Mouse (Mus musculus): Measurements from ENCODE around the gene Slc25a42. TPM values are rescaled to one million over a fixed set of nuclear protein-coding genes. Genes with fewer than 3 reads are reported as not detected.

The Slc25a42 gene
- polyA plus RNA-seq, 1 experiment from 2014 or later = 3.9 TPM

DNA sequence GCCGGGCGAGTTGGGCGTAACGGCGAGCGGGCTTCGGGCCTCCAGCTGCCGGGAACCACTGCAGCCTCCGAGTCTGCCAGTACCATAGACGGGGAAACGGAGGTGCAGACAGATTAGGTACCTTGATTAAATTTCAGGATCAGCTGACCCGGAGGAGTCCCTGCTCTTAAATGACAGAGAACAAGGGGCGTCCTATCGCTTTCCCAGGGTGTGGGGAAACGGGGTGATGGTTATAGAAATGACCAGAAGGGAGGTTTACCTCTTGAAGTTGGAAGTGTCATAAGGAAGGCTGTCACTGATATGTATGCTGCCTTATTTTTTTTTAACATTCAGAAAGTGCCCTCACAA is 22.6 kb upstream of the Slc25a42 start:
- H3K4me3 ChIP-seq (ENCODE audit: low read depth, low read length) = peak overlapping the region; percentile 87
- H3K4me1 ChIP-seq (replicated peaks; ENCODE audit: control insufficient read depth, insufficient read depth, low read length) = peaks cover 19% of the 10 kb centered on the region
- H3K36me3 ChIP-seq (ENCODE audit: control insufficient read depth, insufficient read depth, low read length) = peaks cover 46% of the 10 kb centered on the region
- peak overlapping the region; percentile 84 for H3K4me2 ChIP-seq (ENCODE audit: low read length)
- under 1% methylated on average over 15 of the region's 15 CpGs for WGBS
- H3K27ac ChIP-seq (ENCODE audit: low read depth) = peak overlapping the region; percentile 95
- DNase-seq (ENCODE audit: low spot score) = no peak
- H3K27me3 ChIP-seq (replicated peaks; ENCODE audit: control insufficient read depth, insufficient read depth, low read length) = no peaks in the 10 kb centered on the region
- H3K9me3 ChIP-seq (ENCODE audit: control insufficient read depth, low read length) = no peaks in the 10 kb centered on the region
- no peak for ATAC-seq (replicated peaks; ENCODE audit: low FRiP score, low TSS enrichment, low read depth)
- peak overlapping the region; percentile 83 for H3K9ac ChIP-seq (ENCODE audit: low read length)

DNA sequence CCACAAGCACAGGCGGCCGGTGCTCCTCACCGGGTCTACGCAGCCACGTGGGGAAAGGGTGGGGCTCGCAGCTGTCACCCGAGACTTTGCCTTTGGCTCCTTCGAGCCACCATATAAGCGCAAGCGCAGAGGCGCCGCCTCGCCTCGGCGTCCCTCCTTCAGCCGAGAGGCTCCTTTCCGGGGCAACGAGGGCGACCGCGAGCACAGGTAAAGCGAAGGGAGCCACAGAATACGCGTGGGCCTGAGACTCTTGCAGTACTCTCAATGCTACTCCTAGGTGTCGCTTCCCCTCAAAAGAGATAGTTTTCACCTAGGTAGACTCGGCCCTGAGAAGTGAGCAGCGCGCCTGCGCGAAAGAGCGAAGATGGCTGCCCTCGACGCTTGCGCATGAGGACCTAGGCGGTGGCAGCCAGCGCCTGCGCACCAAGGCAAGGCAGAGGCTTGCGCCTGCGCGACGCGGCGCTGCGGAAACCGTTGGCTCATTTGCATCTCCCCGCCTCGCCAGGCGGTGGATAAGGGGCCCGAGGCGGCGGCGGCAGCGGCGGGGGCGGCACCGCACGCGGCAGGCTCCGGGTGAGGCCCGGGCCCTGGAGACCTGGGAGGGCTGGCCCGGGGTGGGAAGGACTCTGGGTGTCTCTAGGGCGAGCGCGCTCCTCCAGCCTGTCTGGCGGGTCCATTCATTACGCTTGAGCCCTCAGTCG is 22.1 kb upstream of the Slc25a42 start, which contains the start of the genes Sugp2 and Armc6:
Gene Sugp2 (plus strand): TSS at position 147 of the 701 bp plus-strand sequence.
Gene Armc6 (minus strand): TSS at position 387 of the 701 bp plus-strand sequence.
- Histone ChIP-seq H3K4me2 (ENCODE audit: low read length) (peak within 1 kb of the TSS; percentile 90), H3K27ac (ENCODE audit: low read depth) (peak within 1 kb of the TSS; percentile 95), H3K9me3 (ENCODE audit: control insufficient read depth, low read length) (no peaks in the 10 kb centered on the region), H3K9ac (ENCODE audit: low read length) (peak within 1 kb of the TSS; percentile 83), H3K4me3 (ENCODE audit: low read depth, low read length) (peak within 1 kb of the TSS; percentile 87), H3K4me1 (replicated peaks; ENCODE audit: control insufficient read depth, insufficient read depth, low read length) (peaks cover 19% of the 10 kb centered on the region), H3K27me3 (replicated peaks; ENCODE audit: control insufficient read depth, insufficient read depth, low read length) (no peaks in the 10 kb centered on the region), H3K36me3 (ENCODE audit: control insufficient read depth, insufficient read depth, low read length) (peaks cover 48% of the 10 kb centered on the region)
- peak; percentile 99 for DNase-seq (ENCODE audit: low spot score)
- under 1% methylated on average over 67 of the region's 67 CpGs for WGBS
- ATAC-seq (replicated peaks; ENCODE audit: low FRiP score, low TSS enrichment, low read depth) = peak; percentile 93

DNA sequence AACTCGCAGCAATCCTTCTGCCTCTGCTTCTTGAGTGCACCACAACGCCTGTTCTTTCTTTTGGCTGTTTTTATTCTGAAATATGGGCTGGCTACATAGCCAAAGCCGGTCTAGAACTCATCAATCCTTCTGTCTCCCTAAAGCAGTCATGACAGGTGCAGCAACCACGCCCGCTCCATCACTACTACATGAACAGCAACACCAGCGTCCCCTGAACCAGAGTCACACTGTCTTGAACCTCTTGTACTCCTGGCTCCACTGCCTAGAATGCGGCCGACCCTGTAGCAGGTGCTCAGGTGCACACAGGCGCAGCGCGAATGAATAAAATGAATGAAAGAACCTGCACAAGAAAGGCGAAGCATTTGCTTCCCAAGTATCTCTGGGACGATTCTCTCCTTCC is 21.5 kb upstream of the Slc25a42 start:
- Histone ChIP-seq H3K4me1 (replicated peaks; ENCODE audit: control insufficient read depth, insufficient read depth, low read length) (peaks cover 19% of the 10 kb centered on the region), H3K27ac (ENCODE audit: low read depth) (no peak overlapping the region), H3K9ac (ENCODE audit: low read length) (peak overlapping the region; percentile 83; the same call in 1 of the 2 replicates), H3K9me3 (ENCODE audit: control insufficient read depth, low read length) (no peaks in the 10 kb centered on the region), H3K27me3 (replicated peaks; ENCODE audit: control insufficient read depth, insufficient read depth, low read length) (no peaks in the 10 kb centered on the region), H3K4me3 (ENCODE audit: low read depth, low read length) (peak overlapping the region; percentile 87), H3K4me2 (ENCODE audit: low read length) (peak overlapping the region; percentile 90), H3K36me3 (ENCODE audit: control insufficient read depth, insufficient read depth, low read length) (peaks cover 47% of the 10 kb centered on the region)
- DNase-seq (ENCODE audit: low spot score) (no peak), ATAC-seq (replicated peaks; ENCODE audit: low FRiP score, low TSS enrichment, low read depth) (peak; percentile 28)
- WGBS = 8% methylated on average over 13 of the region's 13 CpGs

DNA sequence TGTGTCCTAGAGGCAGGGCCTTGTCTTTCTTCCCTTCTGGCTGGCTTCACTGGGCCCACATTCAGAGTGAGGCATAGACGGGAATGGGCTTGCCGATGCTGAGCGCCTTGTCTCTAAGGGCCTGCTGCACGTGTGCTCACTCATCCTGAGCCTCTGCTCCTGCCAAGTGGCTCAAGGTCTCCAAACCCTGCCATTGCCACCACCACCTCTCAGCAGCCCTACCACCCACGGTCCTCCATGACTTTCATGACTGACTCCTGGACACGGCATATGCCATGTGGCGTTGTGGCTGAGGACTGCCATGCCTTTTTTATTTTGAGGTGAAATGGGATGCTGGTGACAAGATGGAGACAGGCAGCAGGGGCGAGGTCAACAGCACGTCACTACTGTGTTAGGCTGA is 18.7 kb upstream of the Slc25a42 start:
- Histone ChIP-seq H3K27me3 (replicated peaks; ENCODE audit: control insufficient read depth, insufficient read depth, low read length) (no peaks in the 10 kb centered on the region), H3K27ac (ENCODE audit: low read depth) (no peak overlapping the region), H3K9ac (ENCODE audit: low read length) (no peak overlapping the region), H3K4me2 (ENCODE audit: low read length) (no peak overlapping the region), H3K4me3 (ENCODE audit: low read depth, low read length) (no peak overlapping the region), H3K4me1 (replicated peaks; ENCODE audit: control insufficient read depth, insufficient read depth, low read length) (peaks cover 18% of the 10 kb centered on the region), H3K9me3 (ENCODE audit: control insufficient read depth, low read length) (no peaks in the 10 kb centered on the region), H3K36me3 (ENCODE audit: control insufficient read depth, insufficient read depth, low read length) (peaks cover 34% of the 10 kb centered on the region)
- DNase-seq (ENCODE audit: low spot score) (no peak), ATAC-seq (replicated peaks; ENCODE audit: low FRiP score, low TSS enrichment, low read depth) (no peak)
- 93% methylated on average over 9 of the region's 9 CpGs for WGBS

DNA sequence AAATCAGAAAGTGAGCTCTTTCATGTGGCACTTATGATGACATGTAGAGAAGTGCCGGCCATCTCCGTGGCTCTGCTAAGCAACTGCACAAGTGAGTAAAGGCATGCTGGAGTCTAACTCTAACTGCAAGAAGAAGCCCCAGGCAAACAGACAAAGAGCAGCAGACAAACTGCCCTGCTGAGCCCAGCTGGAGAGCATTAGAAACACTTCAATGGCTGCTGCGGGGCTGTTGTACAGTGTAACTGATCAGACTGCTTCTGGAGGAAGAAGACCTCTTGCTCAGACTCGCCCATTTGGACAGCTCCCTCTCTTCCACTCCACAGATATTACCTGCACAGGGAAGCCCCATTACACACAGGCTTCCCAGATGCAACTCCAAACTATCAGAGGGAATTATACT is 15.9 kb upstream of the Slc25a42 start:
- peaks cover 55% of the 10 kb centered on the region for H3K36me3 ChIP-seq (ENCODE audit: control insufficient read depth, insufficient read depth, low read length)
- no peak for DNase-seq (ENCODE audit: low spot score)
- H3K4me1 ChIP-seq (replicated peaks; ENCODE audit: control insufficient read depth, insufficient read depth, low read length) = 0 out of 2 replicates have a peak, but pooled peaks cover 5% of the 10 kb centered on the region
- 85% methylated on average over 4 of the region's 4 CpGs for whole genome bisulfite sequencing
- H3K9ac ChIP-seq (ENCODE audit: low read length) = no peak overlapping the region
- no peaks in the 10 kb centered on the region for H3K27me3 ChIP-seq (replicated peaks; ENCODE audit: control insufficient read depth, insufficient read depth, low read length)
- H3K4me3 ChIP-seq (ENCODE audit: low read depth, low read length) = no peak overlapping the region
- no peak for ATAC-seq (replicated peaks; ENCODE audit: low FRiP score, low TSS enrichment, low read depth)
- no peaks in the 10 kb centered on the region for H3K9me3 ChIP-seq (ENCODE audit: control insufficient read depth, low read length)
- no peak overlapping the region for H3K27ac ChIP-seq (ENCODE audit: low read depth)
- no peak overlapping the region for H3K4me2 ChIP-seq (ENCODE audit: low read length)

DNA sequence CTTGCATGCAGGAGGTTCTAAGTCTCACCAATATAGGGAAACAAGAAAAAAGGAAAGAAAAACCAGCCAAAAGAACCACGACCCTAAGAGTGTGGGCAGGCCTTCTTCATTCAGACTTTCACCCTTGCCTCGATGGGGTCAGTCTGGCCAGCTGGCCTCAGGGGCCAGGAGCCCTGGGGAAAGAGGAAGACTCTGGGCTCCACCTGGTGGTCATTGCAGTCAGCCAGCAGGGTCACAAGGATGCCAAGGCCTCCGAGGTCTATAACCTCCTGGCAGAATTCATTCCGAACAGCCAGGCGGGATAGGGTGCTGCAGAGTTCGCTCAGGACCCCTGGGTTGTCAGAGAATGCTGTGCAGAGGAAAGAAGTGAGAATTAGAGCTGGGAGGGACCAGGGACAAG is 11.2 kb upstream of the Slc25a42 start:
- WGBS = 45% methylated on average over 6 of the region's 6 CpGs
- 0 out of 2 replicates have a peak, but pooled peaks cover 4% of the 10 kb centered on the region for H3K4me1 ChIP-seq (replicated peaks; ENCODE audit: control insufficient read depth, insufficient read depth, low read length)
- H3K27ac ChIP-seq (ENCODE audit: low read depth) = no peak overlapping the region
- H3K9ac ChIP-seq (ENCODE audit: low read length) = no peak overlapping the region
- no peaks in the 10 kb centered on the region for H3K9me3 ChIP-seq (ENCODE audit: control insufficient read depth, low read length)
- no peaks in the 10 kb centered on the region for H3K27me3 ChIP-seq (replicated peaks; ENCODE audit: control insufficient read depth, insufficient read depth, low read length)
- H3K36me3 ChIP-seq (ENCODE audit: control insufficient read depth, insufficient read depth, low read length) = peaks cover 38% of the 10 kb centered on the region
- H3K4me2 ChIP-seq (ENCODE audit: low read length) = no peak overlapping the region
- ATAC-seq (replicated peaks; ENCODE audit: low FRiP score, low TSS enrichment, low read depth) (no peak), DNase-seq (ENCODE audit: low spot score) (no peak)
- H3K4me3 ChIP-seq (ENCODE audit: low read depth, low read length) = no peak overlapping the region

DNA sequence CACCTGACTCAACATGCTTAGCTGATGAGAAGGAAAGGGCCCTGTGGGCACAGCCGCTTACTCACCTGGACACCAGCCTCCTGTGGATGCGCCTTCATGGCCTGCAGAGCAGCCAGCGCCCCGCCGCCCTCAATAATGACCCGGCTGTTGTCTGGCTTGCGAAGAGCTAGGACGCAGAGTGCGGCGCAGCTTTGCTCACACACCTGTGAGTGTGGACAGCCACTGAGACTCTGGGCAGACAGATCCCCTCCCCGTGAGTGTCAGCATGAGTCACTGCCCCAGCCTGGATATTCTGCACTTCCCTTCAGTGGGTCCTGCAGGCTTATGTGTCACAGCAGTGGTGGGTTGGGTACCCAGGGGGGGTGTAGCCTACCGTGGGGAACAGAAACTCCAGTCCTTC is 9.9 kb upstream of the Slc25a42 start:
- H3K27ac ChIP-seq (ENCODE audit: low read depth) = no peak overlapping the region
- no peaks in the 10 kb centered on the region for H3K27me3 ChIP-seq (replicated peaks; ENCODE audit: control insufficient read depth, insufficient read depth, low read length)
- no peak overlapping the region for H3K4me3 ChIP-seq (ENCODE audit: low read depth, low read length)
- DNase-seq (ENCODE audit: low spot score) (no peak), ATAC-seq (replicated peaks; ENCODE audit: low FRiP score, low TSS enrichment, low read depth) (peak; percentile 32; the same call in 1 of the 2 replicates)
- peaks cover 29% of the 10 kb centered on the region for H3K36me3 ChIP-seq (ENCODE audit: control insufficient read depth, insufficient read depth, low read length)
- 91% methylated on average over 12 of the region's 12 CpGs for WGBS
- no peak overlapping the region for H3K9ac ChIP-seq (ENCODE audit: low read length)
- no peaks in the 10 kb centered on the region for H3K9me3 ChIP-seq (ENCODE audit: control insufficient read depth, low read length)
- no peak overlapping the region for H3K4me2 ChIP-seq (ENCODE audit: low read length)
- H3K4me1 ChIP-seq (replicated peaks; ENCODE audit: control insufficient read depth, insufficient read depth, low read length) = 0 out of 2 replicates have a peak, but pooled peaks cover 4% of the 10 kb centered on the region

DNA sequence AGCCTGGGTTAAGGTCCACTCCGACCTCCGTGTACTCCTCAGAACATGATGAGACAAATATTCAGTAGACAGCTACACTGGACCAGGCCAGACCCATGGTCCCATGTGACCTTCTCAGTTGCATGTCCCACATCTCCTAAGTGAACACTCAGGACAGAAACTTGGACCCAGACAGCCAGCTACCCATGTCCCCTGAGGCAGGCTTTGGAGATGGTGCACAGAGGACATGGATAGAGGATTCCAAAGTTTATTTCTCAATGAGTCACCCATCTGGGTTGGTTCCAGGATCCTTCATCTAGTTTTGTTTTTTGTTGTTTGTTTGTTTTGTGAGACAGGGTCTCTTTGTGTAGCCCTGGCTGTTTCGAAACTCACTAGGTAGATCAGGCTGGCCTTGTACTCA is 8.8 kb upstream of the Slc25a42 start:
- H3K36me3 ChIP-seq (ENCODE audit: control insufficient read depth, insufficient read depth, low read length) = peaks cover 29% of the 10 kb centered on the region
- DNase-seq (ENCODE audit: low spot score) (no peak), ATAC-seq (replicated peaks; ENCODE audit: low FRiP score, low TSS enrichment, low read depth) (no peak)
- H3K27ac ChIP-seq (ENCODE audit: low read depth) = no peak overlapping the region
- 0 out of 2 replicates have a peak, but pooled peaks cover 4% of the 10 kb centered on the region for H3K4me1 ChIP-seq (replicated peaks; ENCODE audit: control insufficient read depth, insufficient read depth, low read length)
- no peaks in the 10 kb centered on the region for H3K27me3 ChIP-seq (replicated peaks; ENCODE audit: control insufficient read depth, insufficient read depth, low read length)
- no peak overlapping the region for H3K9ac ChIP-seq (ENCODE audit: low read length)
- H3K4me3 ChIP-seq (ENCODE audit: low read depth, low read length) = no peak overlapping the region
- H3K9me3 ChIP-seq (ENCODE audit: control insufficient read depth, low read length) = no peaks in the 10 kb centered on the region
- 93% methylated on average over 3 of the region's 3 CpGs for WGBS
- H3K4me2 ChIP-seq (ENCODE audit: low read length) = no peak overlapping the region

Measured in intestine, embryonic 14.5 days (tissue).